Mouse (Mus musculus) MN1 (cell line): ENCODE data around the gene Apof.
A peak's percentile ranks its signal among the peaks of the same experiment; 100 is the strongest.
"Not testable (repeated sequence)": the region's sequence is repeated elsewhere in the genome, so short reads cannot be mapped to it uniquely, and the experiment has no call there.

Source experiments
- DNase-seq: peaks from one replicate; pipeline ENCODE4 v3.0.0-alpha.2; 2016; ENCODE audit warnings: low spot score

The Apof gene

GRCm38 (mm10) chr10:128258953-128259352 lies 9.5 kb upstream of the Apof start:
- DNase-seq, result no peak

- no peak for DNase-seq
Measured at GRCm38 (mm10) chr10:128259946-128260345, 8.5 kb upstream of the Apof start.

GRCm38 (mm10) chr10:128260376-128260775 lies 8.1 kb upstream of the Apof start:
- not testable (repeated sequence) for DNase-seq

- no peak for DNase-seq
Measured at GRCm38 (mm10) chr10:128262300-128262699, 6.2 kb upstream of the Apof start.

- no peak for DNase-seq
Measured at GRCm38 (mm10) chr10:128263393-128264310, 4.8 kb upstream of the Apof start.

GRCm38 (mm10) chr10:128269206-128269910 lies 887 bp downstream of the Apof start:
- DNase-seq, result no peak

- peak; percentile 100 for DNase-seq
Measured at GRCm38 (mm10) chr10:128270287-128270841, 1.9 kb downstream of the Apof start, which contains the start of gene Stat2. Stat2 (plus strand) TSS chr10:128270559.

- peak; percentile 48 for DNase-seq
Measured at GRCm38 (mm10) chr10:128270866-128271265, 2.4 kb downstream of the Apof start.

- no peak for DNase-seq
Measured at GRCm38 (mm10) chr10:128271883-128272282, 3.4 kb downstream of the Apof start.

GRCm38 (mm10) chr10:128272819-128273439 lies 4.5 kb downstream of the Apof start:
- DNase-seq, result not testable (repeated sequence)

- peak; percentile 68 for DNase-seq
Measured at GRCm38 (mm10) chr10:128275374-128275773, 6.9 kb downstream of the Apof start.

- no peak for DNase-seq
Measured at GRCm38 (mm10) chr10:128278158-128278557, 9.7 kb downstream of the Apof start.

- DNase-seq, result no peak
Measured at GRCm38 (mm10) chr10:128280943-128281342, 12.5 kb downstream of the Apof start.

GRCm38 (mm10) chr10:128281682-128282081 lies 13.2 kb downstream of the Apof start:
- DNase-seq, result no peak

GRCm38 (mm10) chr10:128282886-128283450 lies 14.5 kb downstream of the Apof start:
- DNase-seq, result no peak

GRCm38 (mm10) chr10:128283604-128284579 lies 15.4 kb downstream of the Apof start:
- DNase-seq, result peak; percentile 90

- not testable (repeated sequence) for DNase-seq
Measured at GRCm38 (mm10) chr10:128290594-128290993, 22.1 kb downstream of the Apof start.

- peak; percentile 77 for DNase-seq
Measured at GRCm38 (mm10) chr10:128296370-128297090, 28.1 kb downstream of the Apof start.

GRCm38 (mm10) chr10:128297221-128297620 lies 28.8 kb downstream of the Apof start:
- DNase-seq, result peak; percentile 85

- peak; percentile 98 for DNase-seq
Measured at GRCm38 (mm10) chr10:128297622-128298021, 29.2 kb downstream of the Apof start.
